Mouse (Mus musculus) hindbrain, embryonic 10.5 days (tissue): ENCODE data around the gene 1700037C18Rik. TPM values are rescaled to one million over a fixed set of nuclear protein-coding genes. Genes with fewer than 3 reads are reported as not detected.

Experiments used
- DNase-seq: peaks from one replicate; pipeline ENCODE4 v3.0.0-alpha.2; 2017; ENCODE audit warnings: low spot score
- H3K27ac ChIP-seq: fragments of 300-500 bp; sonication (generic); 2 replicates; pipeline ENCODE4 v1.5.1; 2016; ENCODE audit warnings: mild to moderate bottlenecking, moderate library complexity
- H3K27me3 ChIP-seq: fragments of 300-500 bp; sonication (generic); 2 replicates; pipeline ENCODE4 v1.6.1; 2016; ENCODE audit warnings: mild to moderate bottlenecking; ENCODE audit not compliant: poor library complexity, insufficient read depth, severe bottlenecking
- H3K36me3 ChIP-seq: fragments of 300-500 bp; sonication (generic); 2 replicates; pipeline ENCODE4 v1.6.1; 2016; ENCODE audit warnings: mild to moderate bottlenecking, moderate library complexity
- H3K4me1 ChIP-seq: fragments of 300-500 bp; sonication (generic); replicated peaks from 2 replicates; pipeline ENCODE4 v1.6.1; 2016; ENCODE audit warnings: mild to moderate bottlenecking
- H3K4me3 ChIP-seq: fragments of 300-500 bp; sonication (generic); 2 replicates; pipeline ENCODE4 v1.5.1; 2016; ENCODE audit warnings: mild to moderate bottlenecking, moderate library complexity
- H3K9me3 ChIP-seq: fragments of 300-500 bp; sonication (generic); 2 replicates; pipeline ENCODE4 v1.6.1; 2016; ENCODE audit warnings: mild to moderate bottlenecking, moderate library complexity
- WGBS: fragments of 180-500 bp; shearing (Covaris S2); methylation state at CpG from one replicate; pipeline ENCODE4 v1.1.7; 2016; 5-methylcytosine and 5-hydroxymethylcytosine counted together
- polyA plus RNA-seq: library from polyadenylated mRNA; unstranded; fragments of >200 nt; fragmentation: Nextera tagmentation; extraction: Ambion mirVana; gene quantifications from 2 replicates; pipeline ENCODE4 v1.2.1, GENCODE M21; 2016

Gene 1700037C18Rik
- 6.7 and 9.0 TPM in 2 replicates for polyA plus RNA-seq

DNA sequence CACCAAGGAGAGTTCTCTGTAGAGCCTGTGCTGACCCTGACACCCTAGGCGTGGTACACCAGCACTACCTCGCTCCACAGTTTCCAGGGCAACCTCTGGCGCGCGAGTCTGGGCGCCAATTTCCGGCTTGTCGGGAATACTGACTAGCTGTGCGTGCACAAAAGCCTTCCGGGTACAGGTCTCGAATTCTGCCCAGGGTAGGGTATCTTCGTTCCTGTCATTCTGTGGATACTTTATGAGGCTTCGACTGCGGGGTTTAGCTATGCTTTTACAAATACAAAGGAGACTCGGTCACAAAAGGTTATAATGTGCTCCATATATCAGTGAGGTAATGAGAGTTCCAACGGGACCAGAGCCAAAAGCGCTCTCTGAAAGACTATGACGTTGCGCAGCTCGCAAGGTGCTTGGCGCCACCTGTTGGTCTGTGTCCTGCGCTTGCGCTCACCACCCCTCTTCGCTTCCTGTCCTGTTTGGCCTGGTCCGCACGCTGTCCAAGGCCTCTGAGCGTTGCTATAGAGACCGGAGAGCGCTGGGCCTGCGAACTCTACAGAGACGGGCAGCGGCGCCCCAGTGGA, at the start of gene 1700037C18Rik, which contains the start of gene Cluap1:
Gene 1700037C18Rik, minus strand, starts transcription at position 153 of the 575 bp plus-strand sequence.
Gene Cluap1, plus strand, starts transcription at position 265 of the 575 bp plus-strand sequence.
- Histone ChIP-seq H3K4me3 (peak within 1 kb of the TSS; percentile 61), H3K27ac (peak within 1 kb of the TSS; percentile 87), H3K9me3 (no peaks in the 10 kb centered on the region), H3K36me3 (peaks cover 54% of the 10 kb centered on the region), H3K27me3 (no peaks in the 10 kb centered on the region), H3K4me1 (peaks cover 20% of the 10 kb centered on the region)
- WGBS: under 1% methylated on average over 33 of the region's 33 CpGs
- DNase-seq: peak; percentile 92

DNA sequence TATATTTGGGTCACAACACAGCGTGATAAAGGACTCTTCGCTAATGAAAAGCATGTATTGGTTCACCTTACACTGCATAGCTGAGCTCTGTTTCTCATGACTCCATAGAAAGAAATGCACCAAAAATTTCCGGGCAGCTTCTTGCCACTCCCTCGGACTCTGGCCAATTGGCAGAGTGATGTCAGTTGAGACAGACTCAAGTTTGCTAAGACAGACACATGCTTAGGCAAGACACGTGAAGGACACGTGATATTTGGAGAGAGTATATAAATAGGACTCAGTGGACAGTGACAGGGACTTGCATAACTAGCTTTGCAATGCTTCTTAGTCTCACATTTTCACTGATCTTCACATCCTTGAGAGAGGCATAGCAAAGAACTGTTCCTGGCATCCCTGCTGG, 47.9 kb upstream of the 1700037C18Rik start:
- 82% methylated on average over 6 of the region's 6 CpGs for WGBS
- no peak for DNase-seq
- Histone ChIP-seq H3K27ac (no peak overlapping the region), H3K9me3 (no peaks in the 10 kb centered on the region), H3K27me3 (no peaks in the 10 kb centered on the region), H3K4me3 (no peak overlapping the region), H3K36me3 (no peaks in the 10 kb centered on the region), H3K4me1 (0 out of 2 replicates have a peak, but pooled peaks cover 3% of the 10 kb centered on the region)

DNA sequence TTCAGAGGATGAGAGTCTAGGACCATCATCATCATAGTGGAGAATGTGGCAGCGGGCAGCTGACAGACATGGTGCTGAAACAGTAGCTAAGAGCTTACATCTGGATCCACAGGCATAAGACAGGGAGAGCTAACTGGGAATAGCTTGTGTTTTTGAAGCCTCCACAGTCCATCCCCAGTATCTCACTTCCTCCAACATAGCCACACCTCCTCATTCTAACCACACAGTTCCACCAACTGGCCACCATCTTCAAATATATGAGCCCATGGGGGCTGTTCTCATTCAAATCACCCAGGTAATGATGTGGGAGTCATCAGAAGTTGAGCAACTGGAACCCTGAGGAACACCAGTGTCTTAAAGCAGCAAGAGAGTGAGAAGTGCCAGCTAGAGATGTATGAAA, 42.7 kb upstream of the 1700037C18Rik start:
- DNase-seq: no peak
- H3K27me3 ChIP-seq: no peaks in the 10 kb centered on the region
- no peak overlapping the region for H3K27ac ChIP-seq
- 87% methylated on average over 1 of the region's 1 CpGs for WGBS
- H3K9me3 ChIP-seq: no peaks in the 10 kb centered on the region
- peaks cover 1% of the 10 kb centered on the region; the same call in 1 of the 2 replicates for H3K36me3 ChIP-seq
- H3K4me1 ChIP-seq: 0 out of 2 replicates have a peak, but pooled peaks cover 3% of the 10 kb centered on the region
- H3K4me3 ChIP-seq: no peak overlapping the region

DNA sequence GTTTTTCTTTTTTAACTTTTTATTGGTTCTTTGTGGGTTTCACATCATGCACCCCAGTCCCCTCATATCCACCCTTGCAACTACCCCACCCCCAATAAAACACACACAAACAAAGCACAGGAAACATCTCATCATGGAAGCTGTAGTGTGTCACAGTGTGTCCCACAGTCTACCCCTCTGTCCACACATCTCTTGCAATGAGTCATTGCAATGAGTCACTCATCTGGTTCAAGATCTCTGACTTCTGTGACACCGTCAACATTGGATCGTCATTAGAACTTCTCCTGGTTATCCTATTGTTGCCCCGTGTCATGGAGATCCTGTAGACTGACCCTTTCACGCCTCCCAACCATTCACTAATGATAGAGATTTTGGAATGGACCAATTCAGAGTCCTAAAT, 26.2 kb upstream of the 1700037C18Rik start:
- no peak overlapping the region for H3K27ac ChIP-seq
- H3K9me3 ChIP-seq: no peaks in the 10 kb centered on the region
- no peaks in the 10 kb centered on the region for H3K27me3 ChIP-seq
- H3K4me1 ChIP-seq: no peaks in the 10 kb centered on the region
- H3K36me3 ChIP-seq: peaks cover 89% of the 10 kb centered on the region
- H3K4me3 ChIP-seq: no peak overlapping the region
- no peak for DNase-seq
- 93% methylated on average over 4 of the region's 4 CpGs for whole genome bisulfite sequencing

DNA sequence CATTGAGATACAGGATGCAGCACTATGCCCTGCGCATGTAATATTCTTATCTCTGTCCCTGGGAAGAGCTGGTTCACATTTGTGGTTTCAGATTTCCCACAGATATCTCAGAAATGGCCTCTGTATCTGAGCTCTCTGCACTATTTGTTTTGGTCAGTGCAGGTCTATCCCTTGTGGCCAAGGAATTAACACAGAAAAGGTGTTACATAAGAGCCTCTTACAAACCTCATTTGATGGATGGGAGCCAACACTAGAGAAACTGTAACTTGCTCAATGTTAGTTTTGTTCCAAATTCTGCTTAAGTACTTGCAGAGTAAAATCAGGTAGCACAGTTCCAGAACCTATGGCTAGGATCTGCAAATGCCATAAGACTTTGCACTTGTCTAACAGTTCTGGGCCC, 25.6 kb upstream of the 1700037C18Rik start:
- H3K4me1 ChIP-seq: no peaks in the 10 kb centered on the region
- 97% methylated on average over 1 of the region's 1 CpGs for WGBS

DNA sequence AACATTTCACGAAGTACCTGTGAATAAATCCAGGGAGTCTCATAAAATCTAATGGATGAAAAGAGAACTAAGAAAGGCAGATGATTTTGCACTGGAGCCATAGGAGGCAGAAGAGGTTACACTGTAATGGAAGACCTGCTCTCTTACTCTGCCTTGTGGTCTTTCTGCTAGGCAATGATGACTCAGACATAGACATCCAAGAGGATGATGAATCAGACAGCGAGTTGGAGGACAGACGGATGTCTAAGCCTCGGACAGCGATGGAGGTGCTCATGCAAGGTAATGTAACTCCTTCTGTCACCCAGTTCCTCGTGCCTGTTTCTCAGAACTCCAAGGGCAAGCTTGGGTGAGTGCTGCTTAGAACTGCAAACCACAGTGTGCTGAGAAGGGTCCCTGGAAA, 25.0 kb upstream of the 1700037C18Rik start:
- Histone ChIP-seq H3K36me3 (peaks cover 90% of the 10 kb centered on the region), H3K4me1 (no peaks in the 10 kb centered on the region), H3K27ac (no peak overlapping the region), H3K4me3 (no peak overlapping the region), H3K9me3 (no peaks in the 10 kb centered on the region), H3K27me3 (no peaks in the 10 kb centered on the region)
- DNase-seq: no peak
- 95% methylated on average over 6 of the region's 6 CpGs for WGBS

More for the DNA sequence above, 25.6 kb upstream of the 1700037C18Rik start:
- Histone ChIP-seq H3K4me3 (no peak overlapping the region), H3K9me3 (no peaks in the 10 kb centered on the region), H3K36me3 (peaks cover 92% of the 10 kb centered on the region), H3K27me3 (no peaks in the 10 kb centered on the region), H3K27ac (no peak overlapping the region)
- DNase-seq: no peak

DNA sequence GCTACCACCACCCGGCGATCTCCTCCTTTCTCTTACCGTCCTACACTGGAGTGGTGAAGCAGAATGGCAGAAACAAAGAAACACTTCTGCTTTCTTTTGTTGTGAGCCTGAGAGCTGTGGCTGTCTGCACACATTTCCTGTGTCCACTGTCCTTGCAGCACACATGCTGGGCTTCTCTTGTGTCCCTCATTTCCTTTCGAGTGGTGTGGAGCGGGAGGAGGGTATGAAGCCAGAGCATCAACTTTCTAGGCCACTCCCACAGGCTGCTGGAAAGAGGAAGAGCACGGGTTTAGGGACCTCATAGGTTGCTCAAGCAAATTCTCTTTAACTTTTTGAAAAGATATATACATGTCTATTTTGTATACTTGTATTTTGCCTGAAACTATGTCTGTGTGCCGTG, 20.7 kb upstream of the 1700037C18Rik start:
- peaks cover 86% of the 10 kb centered on the region for H3K36me3 ChIP-seq

DNA sequence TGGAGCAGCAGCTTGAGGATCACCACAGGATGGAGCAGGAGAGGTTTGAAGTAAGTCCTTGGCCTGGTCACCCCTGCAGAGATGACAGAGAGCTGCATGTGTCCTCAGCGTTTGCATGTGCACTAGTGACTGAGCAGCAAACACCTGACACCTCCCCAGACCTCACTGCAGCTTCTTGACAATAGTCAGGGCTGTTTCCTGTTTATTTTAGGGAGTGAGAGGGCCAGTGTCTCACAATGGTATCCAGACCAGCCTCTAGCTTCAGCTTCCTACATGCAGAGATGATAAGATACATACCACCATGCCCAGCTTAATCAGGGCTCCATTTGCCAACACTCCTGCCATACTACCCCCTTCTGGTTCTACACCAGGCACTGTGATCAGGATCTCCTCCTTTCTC, 20.1 kb upstream of the 1700037C18Rik start:
- no peak for DNase-seq
- H3K36me3 ChIP-seq: peaks cover 86% of the 10 kb centered on the region
- WGBS: 65% methylated on average over 1 of the region's 1 CpGs
- H3K9me3 ChIP-seq: no peaks in the 10 kb centered on the region
- H3K27me3 ChIP-seq: no peaks in the 10 kb centered on the region
- no peak overlapping the region for H3K4me3 ChIP-seq
- no peaks in the 10 kb centered on the region for H3K4me1 ChIP-seq
- H3K27ac ChIP-seq: no peak overlapping the region

More for the DNA sequence above, 20.7 kb upstream of the 1700037C18Rik start:
- no peak overlapping the region for H3K4me3 ChIP-seq
- H3K9me3 ChIP-seq: no peaks in the 10 kb centered on the region
- no peak for DNase-seq
- H3K4me1 ChIP-seq: no peaks in the 10 kb centered on the region
- H3K27ac ChIP-seq: no peak overlapping the region
- WGBS: 78% methylated on average over 7 of the region's 7 CpGs
- no peaks in the 10 kb centered on the region for H3K27me3 ChIP-seq

DNA sequence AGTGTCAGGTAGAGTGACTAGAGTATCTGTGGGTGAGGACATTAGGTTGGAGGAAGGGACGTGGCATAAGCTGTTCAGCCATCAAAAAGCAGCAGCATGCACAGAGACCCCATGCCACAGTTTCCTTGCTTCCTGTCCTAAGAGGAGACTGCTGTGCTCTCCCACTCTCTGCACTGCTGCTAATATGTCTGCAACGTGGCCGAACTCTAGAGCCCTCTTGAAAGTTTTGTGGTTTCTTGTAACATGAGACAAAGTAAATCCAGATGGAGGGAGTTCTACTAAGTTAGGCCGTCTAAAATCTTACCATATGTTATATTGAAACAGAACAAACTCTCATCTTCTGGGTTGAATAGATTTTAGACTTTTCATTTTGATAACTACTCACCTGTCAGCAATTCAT, 15.5 kb upstream of the 1700037C18Rik start:
- Histone ChIP-seq H3K27ac (no peak overlapping the region), H3K27me3 (no peaks in the 10 kb centered on the region), H3K4me3 (no peak overlapping the region), H3K4me1 (no peaks in the 10 kb centered on the region), H3K36me3 (peaks cover 83% of the 10 kb centered on the region), H3K9me3 (no peaks in the 10 kb centered on the region)
- 71% methylated on average over 4 of the region's 4 CpGs for WGBS
- no peak for DNase-seq

DNA sequence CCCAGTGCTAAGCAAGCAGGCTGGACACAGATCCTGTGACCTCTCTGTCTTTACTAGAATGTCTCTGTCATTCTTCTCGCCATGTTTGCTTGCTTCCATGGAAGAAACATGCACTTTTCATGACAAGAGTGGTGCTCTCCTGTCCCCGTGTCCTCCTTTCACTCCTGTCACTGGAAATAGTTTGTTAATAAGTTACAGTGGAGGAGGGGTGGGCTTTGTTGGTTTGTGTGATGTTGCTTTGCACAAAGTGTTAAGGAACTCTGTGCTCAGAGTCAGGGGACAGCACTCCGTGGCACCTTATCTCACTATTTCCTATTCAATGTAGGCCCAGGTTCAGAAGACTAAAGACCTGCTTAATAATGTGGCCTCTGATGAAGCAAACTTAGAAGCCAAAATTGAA, 15.0 kb upstream of the 1700037C18Rik start:
- no peaks in the 10 kb centered on the region for H3K9me3 ChIP-seq
- H3K36me3 ChIP-seq: peaks cover 81% of the 10 kb centered on the region
- 89% methylated on average over 3 of the region's 3 CpGs for WGBS
- no peaks in the 10 kb centered on the region for H3K4me1 ChIP-seq
- no peak overlapping the region for H3K4me3 ChIP-seq
- no peak overlapping the region for H3K27ac ChIP-seq
- H3K27me3 ChIP-seq: no peaks in the 10 kb centered on the region
- no peak for DNase-seq

DNA sequence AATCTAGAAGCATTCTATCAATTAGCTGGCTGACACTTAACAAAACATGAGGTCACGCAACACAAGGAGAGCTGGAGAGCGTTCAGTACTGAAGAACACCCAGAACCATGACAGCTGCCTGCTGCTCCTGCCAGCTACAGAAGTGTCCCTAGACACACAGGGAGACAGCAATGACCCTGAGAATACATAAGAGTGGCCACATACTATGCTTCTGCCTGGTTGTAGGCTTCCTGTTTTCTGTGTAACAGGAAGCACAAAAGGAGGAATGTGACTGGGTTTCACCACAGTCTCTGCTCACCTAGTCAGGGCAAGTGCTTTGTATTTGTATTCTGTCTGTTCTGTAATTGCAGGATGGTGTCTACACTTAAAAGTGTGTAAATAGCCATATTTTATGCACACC, 12.3 kb upstream of the 1700037C18Rik start:
- peaks cover 75% of the 10 kb centered on the region for H3K36me3 ChIP-seq
- H3K27me3 ChIP-seq: no peaks in the 10 kb centered on the region
- H3K4me3 ChIP-seq: no peak overlapping the region
- H3K27ac ChIP-seq: no peak overlapping the region
- no peaks in the 10 kb centered on the region for H3K4me1 ChIP-seq
- DNase-seq: no peak
- H3K9me3 ChIP-seq: no peaks in the 10 kb centered on the region
- WGBS: 96% methylated on average over 2 of the region's 2 CpGs

DNA sequence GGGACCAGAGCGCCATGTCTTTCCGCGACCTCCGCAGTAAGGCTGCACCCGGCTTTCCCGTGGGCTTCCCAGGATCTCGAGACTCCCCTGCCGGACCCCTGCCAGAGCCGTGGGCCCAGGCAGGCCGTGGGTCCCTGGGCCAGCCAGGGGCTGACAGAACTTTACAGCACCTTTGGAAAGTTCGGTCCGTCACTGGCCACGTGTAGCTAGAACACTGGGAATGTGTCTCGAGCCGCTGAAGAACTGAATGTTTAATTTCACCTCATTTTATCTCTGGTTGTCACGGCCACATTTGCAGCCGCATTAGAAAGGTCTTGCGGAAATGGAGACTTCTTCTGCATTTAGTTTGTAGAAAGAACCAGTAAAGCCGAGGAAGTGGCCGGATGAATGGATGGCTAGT, 629 bp upstream of the 1700037C18Rik start:
- 11% methylated on average over 20 of the region's 20 CpGs for WGBS
- H3K36me3 ChIP-seq: peaks cover 54% of the 10 kb centered on the region
- DNase-seq: no peak
- H3K4me1 ChIP-seq: peaks cover 20% of the 10 kb centered on the region
- H3K9me3 ChIP-seq: no peaks in the 10 kb centered on the region
- H3K27me3 ChIP-seq: no peaks in the 10 kb centered on the region
- H3K27ac ChIP-seq: peak overlapping the region; percentile 87
- H3K4me3 ChIP-seq: peak overlapping the region; percentile 61

DNA sequence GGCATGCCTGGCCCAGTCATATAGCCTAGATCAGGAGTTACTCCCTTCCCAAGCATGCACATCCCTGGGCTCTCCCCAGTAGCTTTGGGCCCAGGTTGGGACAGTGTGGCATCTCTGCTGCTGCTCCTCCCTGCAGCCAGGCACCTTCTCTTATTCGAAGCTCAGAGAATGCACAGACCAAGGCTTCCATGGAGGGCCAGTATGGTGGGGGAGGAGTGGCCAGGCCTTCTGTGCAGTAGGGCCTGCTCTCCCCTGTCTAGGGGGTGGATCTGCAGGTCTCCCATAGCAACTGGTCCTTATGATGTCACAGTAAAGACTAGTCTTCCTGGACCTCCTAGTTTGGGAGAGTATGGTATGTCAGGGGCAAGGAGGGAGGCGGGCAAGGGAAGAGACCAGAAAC, 1.0 kb downstream of the 1700037C18Rik start:
- H3K4me1 ChIP-seq: peaks cover 20% of the 10 kb centered on the region
- DNase-seq: no peak
- no peaks in the 10 kb centered on the region for H3K27me3 ChIP-seq
- peaks cover 54% of the 10 kb centered on the region for H3K36me3 ChIP-seq
- WGBS: 79% methylated on average over 2 of the region's 2 CpGs
- peak overlapping the region; percentile 40; the same call in 1 of the 2 replicates for H3K27ac ChIP-seq
- H3K4me3 ChIP-seq: peak overlapping the region; percentile 61
- no peaks in the 10 kb centered on the region for H3K9me3 ChIP-seq
